Mouse (Mus musculus) liver, postnatal 0 days (tissue): ENCODE measurements around the gene Adam20. TPM values are rescaled to one million over a fixed set of nuclear protein-coding genes. Genes with fewer than 3 reads are reported as not detected.
"Not testable (repeated sequence)": the region's sequence is repeated elsewhere in the genome, so short reads cannot be mapped to it uniquely, and the experiment has no call there.

ENCODE experiments used
- ATAC-seq: fragments of 200-750 bp; cut with Nextera tagmentation; 2 replicates; pipeline ENCODE4 v1.8.0; 2017; ENCODE audit warnings: mild to moderate bottlenecking, moderate library complexity
- DNase-seq: peaks from one replicate; pipeline ENCODE4 v3.0.0-alpha.2; 2016
- H3K27ac ChIP-seq: fragments of 300-500 bp; sonication (generic); 2 replicates; pipeline ENCODE4 v1.5.1; 2014; ENCODE audit warnings: antibody characterized with exemption, moderate library complexity, mild to moderate bottlenecking, low read depth
- H3K27me3 ChIP-seq: fragments of 300-500 bp; sonication (generic); 2 replicates; pipeline ENCODE4 v1.6.1; 2014; ENCODE audit warnings: low read length, control low read depth, mixed read lengths; ENCODE audit not compliant: insufficient read depth
- H3K36me3 ChIP-seq: fragments of 300-500 bp; sonication (generic); replicated peaks from 2 replicates; pipeline ENCODE4 v1.6.1; 2014; ENCODE audit warnings: mild to moderate bottlenecking, control low read depth, low read length, moderate library complexity, mixed read lengths; ENCODE audit not compliant: insufficient read depth
- H3K4me1 ChIP-seq: fragments of 300-500 bp; sonication (generic); 2 replicates; pipeline ENCODE4 v1.6.1; 2014; ENCODE audit warnings: antibody characterized with exemption, mild to moderate bottlenecking, control low read depth; ENCODE audit not compliant: insufficient read depth
- H3K4me2 ChIP-seq: fragments of 300-500 bp; sonication (generic); 2 replicates; pipeline ENCODE4 v1.6.1; 2014; ENCODE audit warnings: low read depth, mild to moderate bottlenecking, low read length, moderate library complexity, mixed read lengths
- H3K4me3 ChIP-seq: fragments of 300-500 bp; sonication (generic); 2 replicates; pipeline ENCODE4 v1.5.1; 2014; ENCODE audit warnings: low read depth, low read length
- H3K9ac ChIP-seq: fragments of 300-500 bp; sonication (generic); replicated peaks from 2 replicates; pipeline ENCODE4 v1.6.1; 2014; ENCODE audit warnings: mild to moderate bottlenecking, moderate library complexity
- H3K9me3 ChIP-seq: fragments of 300-500 bp; sonication (generic); 2 replicates; pipeline ENCODE4 v1.6.1; 2016; ENCODE audit warnings: mild to moderate bottlenecking, control low read depth, low read length, mixed read lengths
- CTCF ChIP-seq: sonication (generic); IDR thresholded peaks from 2 replicates; pipeline ENCODE4 v1.5.1; 2016; ENCODE audit warnings: antibody characterized with exemption, low read depth
- EP300 ChIP-seq: IDR thresholded peaks from 2 replicates; pipeline ENCODE4 v1.6.1; 2016; ENCODE audit warnings: antibody characterized with exemption, low read depth, mild to moderate bottlenecking
- WGBS: fragments of 180-500 bp; shearing (Covaris S2); extraction: QIAGEN DNeasy Blood & Tissue Kit; methylation state at CpG from one replicate; pipeline ENCODE4 v1.1.7; 2014; ENCODE audit not compliant: insufficient replicate concordance; 5-methylcytosine and 5-hydroxymethylcytosine counted together
- polyA plus RNA-seq: library from polyadenylated mRNA; unstranded; fragments of >200 nt; fragmentation: Nextera tagmentation; extraction: Ambion mirVana; gene quantifications from 2 replicates; pipeline ENCODE4 v1.2.1, GENCODE M21; 2015

Adam20 gene
- not detected in 2 replicates for polyA plus RNA-seq

GRCm38 (mm10) chr8:40792973-40793372, at the start of gene Adam20:
Gene Adam20, plus strand, starts transcription at chr8:40793273.
- WGBS: 65% methylated on average over 1 of the region's 1 CpGs
- not testable (repeated sequence) for H3K4me3 ChIP-seq, H3K9me3 ChIP-seq, ATAC-seq, DNase-seq, H3K27me3 ChIP-seq, H3K27ac ChIP-seq, H3K9ac ChIP-seq, H3K4me1 ChIP-seq, H3K36me3 ChIP-seq, H3K4me2 ChIP-seq

GRCm38 (mm10) chr8:40751908-40752307, 41.2 kb upstream of the Adam20 start, which contains the start of gene Adam25:
Gene Adam25, plus strand, starts transcription at chr8:40752208.
- H3K27me3 ChIP-seq, H3K36me3 ChIP-seq, H3K4me1 ChIP-seq, DNase-seq, H3K9ac ChIP-seq, ATAC-seq, H3K4me2 ChIP-seq, H3K27ac ChIP-seq, H3K4me3 ChIP-seq, H3K9me3 ChIP-seq: not testable (repeated sequence)
- WGBS: 63% methylated on average over 1 of the region's 1 CpGs

- H3K4me1 ChIP-seq: no peaks in the 10 kb centered on the region
- H3K27me3 ChIP-seq: no peaks in the 10 kb centered on the region
- H3K9ac ChIP-seq: no peak overlapping the region
- no peak for TF ChIP-seq EP300
- TF ChIP-seq CTCF: no peak
- no peak overlapping the region for H3K27ac ChIP-seq
- H3K9me3 ChIP-seq: no peaks in the 10 kb centered on the region
- no peak for DNase-seq
- H3K36me3 ChIP-seq: no peaks in the 10 kb centered on the region
- ATAC-seq: no peak
- no peak overlapping the region for H3K4me2 ChIP-seq
- H3K4me3 ChIP-seq: no peak overlapping the region
Observed at GRCm38 (mm10) chr8:40783320-40783719, 9.8 kb upstream of the Adam20 start.

GRCm38 (mm10) chr8:40803379-40804079, 10.5 kb downstream of the Adam20 start:
- Histone ChIP-seq H3K27ac (no peak overlapping the region), H3K9ac (no peak overlapping the region), H3K9me3 (no peaks in the 10 kb centered on the region), H3K4me1 (no peaks in the 10 kb centered on the region), H3K27me3 (no peaks in the 10 kb centered on the region), H3K4me3 (no peak overlapping the region), H3K4me2 (no peak overlapping the region), H3K36me3 (no peaks in the 10 kb centered on the region)
- peak; percentile 55; the same call in 1 of the 2 replicates for ATAC-seq
- no peak for TF ChIP-seq CTCF
- TF ChIP-seq EP300: no peak
- DNase-seq: no peak
- 58% methylated on average over 2 of the region's 2 CpGs for WGBS

Other genes with a start within 250 kb of the Adam20 start
- not detected in 2 replicates for gene Adam24, start 118.2 kb upstream of the Adam20 start, polyA plus RNA-seq
- gene Adam25, start 41.1 kb upstream of the Adam20 start, polyA plus RNA-seq: not detected in 2 replicates
- not detected in 2 replicates for gene Adam39, start 29.7 kb downstream of the Adam20 start, polyA plus RNA-seq